Mouse (Mus musculus) liver, embryonic 12.5 days (tissue): ENCODE results near the gene Sidt1. TPM values are rescaled to one million over a fixed set of nuclear protein-coding genes. Genes with fewer than 3 reads are reported as not detected.

Source experiments
- ATAC-seq: fragments of 200-750 bp; cut with Nextera tagmentation; 2 replicates; pipeline ENCODE4 v1.8.0; 2017; ENCODE audit warnings: moderate number of reproducible peaks, mild to moderate bottlenecking, moderate library complexity
- H3K27ac ChIP-seq: fragments of 300-500 bp; sonication (generic); 2 replicates; pipeline ENCODE4 v1.5.1; 2016; ENCODE audit warnings: mild to moderate bottlenecking
- H3K27me3 ChIP-seq: fragments of 300-500 bp; sonication (generic); replicated peaks from 2 replicates; pipeline ENCODE4 v1.6.1; 2016; ENCODE audit warnings: mild to moderate bottlenecking, moderate library complexity
- H3K36me3 ChIP-seq: fragments of 300-500 bp; sonication (generic); 2 replicates; pipeline ENCODE4 v1.6.1; 2016; ENCODE audit warnings: mild to moderate bottlenecking, moderate library complexity
- H3K4me1 ChIP-seq: fragments of 300-500 bp; sonication (generic); 2 replicates; pipeline ENCODE4 v1.6.1; 2016
- H3K4me2 ChIP-seq: fragments of 300-500 bp; sonication (generic); 2 replicates; pipeline ENCODE4 v1.6.1; 2016; ENCODE audit warnings: mild to moderate bottlenecking, moderate library complexity
- H3K4me3 ChIP-seq: fragments of 300-500 bp; sonication (generic); 2 replicates; pipeline ENCODE4 v1.5.1; 2016; ENCODE audit warnings: mild to moderate bottlenecking, moderate library complexity
- H3K9ac ChIP-seq: fragments of 300-500 bp; sonication (generic); 2 replicates; pipeline ENCODE4 v1.6.1; 2016; ENCODE audit warnings: mild to moderate bottlenecking, moderate library complexity
- H3K9me3 ChIP-seq: fragments of 300-500 bp; sonication (generic); replicated peaks from 2 replicates; pipeline ENCODE4 v1.6.1; 2016; ENCODE audit warnings: mild to moderate bottlenecking, moderate library complexity
- WGBS: fragments of 180-500 bp; shearing (Covaris S2); methylation state at CpG from one replicate; pipeline ENCODE4 v1.1.7; 2016; ENCODE audit not compliant: insufficient replicate concordance; 5-methylcytosine and 5-hydroxymethylcytosine counted together
- polyA plus RNA-seq: library from polyadenylated mRNA; unstranded; fragments of >200 nt; fragmentation: Nextera tagmentation; extraction: Ambion mirVana; gene quantifications from 2 replicates; pipeline ENCODE4 v1.2.1, GENCODE M21; 2016

Sidt1 gene
- polyA plus RNA-seq, 1 experiment from 2014 or later: not detected

- Histone ChIP-seq H3K36me3 (no peaks in the 10 kb centered on the region), H3K27ac (no peak overlapping the region), H3K9me3 (no peaks in the 10 kb centered on the region), H3K4me3 (no peak overlapping the region), H3K9ac (no peak overlapping the region), H3K27me3 (no peaks in the 10 kb centered on the region), H3K4me1 (peaks cover 16% of the 10 kb centered on the region), H3K4me2 (no peak overlapping the region)
- WGBS: 64% methylated on average over 6 of the region's 6 CpGs
- no peak for ATAC-seq
Measured at GRCm38 (mm10) chr16:44269578-44269977, 63.4 kb downstream of the Sidt1 start.

DNA sequence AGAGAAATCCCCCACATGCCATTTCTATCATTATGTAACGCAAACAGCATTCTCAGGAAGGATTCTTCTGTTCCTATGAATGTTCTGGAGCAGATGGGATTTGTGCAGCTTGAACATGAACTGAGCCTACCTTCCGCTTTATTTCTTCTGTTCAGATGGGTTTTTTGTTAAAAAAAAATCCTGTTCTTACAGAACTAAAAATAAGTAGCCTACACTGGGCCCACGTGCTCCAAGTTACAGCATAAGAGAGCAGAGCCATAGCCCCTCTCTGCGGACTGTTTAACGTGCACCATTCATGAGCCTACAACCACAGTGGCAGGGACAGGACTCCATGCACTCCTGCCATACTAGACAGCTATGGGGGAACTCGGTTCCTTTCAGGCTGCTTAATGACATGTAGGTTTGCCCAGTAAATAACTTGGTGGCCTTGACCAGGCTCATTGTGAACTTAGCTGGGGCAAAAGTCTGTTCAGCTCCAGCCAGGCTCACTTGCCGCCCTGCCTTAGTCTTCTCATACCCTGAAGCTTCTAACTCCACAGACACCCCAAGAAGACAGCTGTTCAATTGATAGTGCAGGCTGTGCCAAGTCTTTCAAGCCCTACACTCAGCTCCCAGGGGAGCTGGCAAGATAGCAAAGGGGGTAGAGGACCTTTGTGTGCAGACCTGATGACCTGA, 64.3 kb downstream of the Sidt1 start:
- 70% methylated on average over 7 of the region's 7 CpGs for WGBS
- Histone ChIP-seq H3K9ac (no peak overlapping the region), H3K36me3 (no peaks in the 10 kb centered on the region), H3K4me1 (peaks cover 16% of the 10 kb centered on the region), H3K4me2 (no peak overlapping the region), H3K9me3 (no peaks in the 10 kb centered on the region), H3K27me3 (no peaks in the 10 kb centered on the region), H3K27ac (no peak overlapping the region), H3K4me3 (no peak overlapping the region)
- ATAC-seq: no peak

- Histone ChIP-seq H3K4me2 (peak overlapping the region; percentile 28), H3K9ac (no peak overlapping the region)
Measured at GRCm38 (mm10) chr16:44265562-44265961, 67.4 kb downstream of the Sidt1 start.

DNA sequence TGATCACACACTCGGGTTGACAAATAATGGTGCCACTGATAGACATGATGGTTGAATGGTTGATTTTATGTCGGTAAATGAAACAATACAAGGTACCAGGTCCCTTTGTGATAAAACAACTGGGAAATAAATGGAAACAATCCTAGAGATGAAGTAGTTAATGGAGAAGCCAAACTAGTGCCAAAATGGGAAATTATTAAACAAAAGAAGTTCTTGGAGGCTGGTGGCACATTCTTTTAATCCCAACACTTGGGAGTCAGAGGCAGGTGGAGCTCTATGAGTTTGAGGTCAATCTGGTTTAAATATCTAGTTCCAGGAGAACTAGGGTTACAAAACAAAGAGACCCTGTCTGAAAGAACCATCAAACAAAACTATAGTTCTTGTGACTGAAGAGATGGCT, 68.1 kb downstream of the Sidt1 start:
- ATAC-seq: no peak
- Histone ChIP-seq H3K4me3 (no peak overlapping the region), H3K27me3 (no peaks in the 10 kb centered on the region), H3K36me3 (no peaks in the 10 kb centered on the region), H3K9ac (no peak overlapping the region), H3K9me3 (no peaks in the 10 kb centered on the region), H3K4me2 (no peak overlapping the region), H3K27ac (no peak overlapping the region), H3K4me1 (peaks cover 16% of the 10 kb centered on the region)
- 63% methylated on average over 2 of the region's 2 CpGs for WGBS

More at GRCm38 (mm10) chr16:44265562-44265961, 67.4 kb downstream of the Sidt1 start:
- WGBS: 50% methylated on average over 6 of the region's 6 CpGs
- Histone ChIP-seq H3K36me3 (no peaks in the 10 kb centered on the region), H3K4me3 (no peak overlapping the region), H3K27me3 (no peaks in the 10 kb centered on the region), H3K27ac (no peak overlapping the region), H3K9me3 (no peaks in the 10 kb centered on the region), H3K4me1 (peaks cover 16% of the 10 kb centered on the region)
- peak; percentile 83 for ATAC-seq

- Histone ChIP-seq H3K4me2 (no peak overlapping the region), H3K36me3 (no peaks in the 10 kb centered on the region), H3K27me3 (0 out of 2 replicates have a peak, but pooled peaks cover 3% of the 10 kb centered on the region), H3K9me3 (no peaks in the 10 kb centered on the region), H3K27ac (no peak overlapping the region), H3K4me1 (no peaks in the 10 kb centered on the region), H3K4me3 (no peak overlapping the region), H3K9ac (no peak overlapping the region)
- 61% methylated on average over 3 of the region's 3 CpGs for WGBS
- no peak for ATAC-seq
Measured at GRCm38 (mm10) chr16:44257476-44257875, 75.5 kb downstream of the Sidt1 start.

DNA sequence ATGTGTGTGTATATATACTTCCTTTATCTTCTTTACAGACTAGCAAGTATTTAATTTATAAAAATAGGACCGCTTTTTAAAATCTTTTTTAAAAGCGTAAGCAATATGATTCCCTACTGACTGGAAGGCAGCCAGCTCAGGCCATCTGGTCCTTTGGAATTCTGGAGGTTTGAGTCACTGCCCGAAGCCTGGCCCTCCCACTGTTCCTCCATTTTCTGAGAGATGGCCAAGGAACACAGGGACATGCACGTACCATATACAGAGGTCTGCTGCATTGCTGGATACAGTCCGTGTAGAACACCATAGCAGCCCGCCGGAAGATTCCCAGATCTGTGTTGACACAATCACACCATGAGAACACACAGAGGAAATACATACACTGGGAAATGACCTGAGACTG, 78.3 kb downstream of the Sidt1 start:
- no peaks in the 10 kb centered on the region for H3K9me3 ChIP-seq
- no peak overlapping the region for H3K4me2 ChIP-seq
- ATAC-seq: no peak
- H3K4me3 ChIP-seq: no peak overlapping the region
- H3K9ac ChIP-seq: no peak overlapping the region
- H3K36me3 ChIP-seq: no peaks in the 10 kb centered on the region
- no peaks in the 10 kb centered on the region for H3K4me1 ChIP-seq
- H3K27ac ChIP-seq: no peak overlapping the region
- H3K27me3 ChIP-seq: 0 out of 2 replicates have a peak, but pooled peaks cover 3% of the 10 kb centered on the region
- 70% methylated on average over 7 of the region's 7 CpGs for WGBS

GRCm38 (mm10) chr16:44253797-44254634, 79.0 kb downstream of the Sidt1 start:
- WGBS: 51% methylated on average over 7 of the region's 7 CpGs
- no peaks in the 10 kb centered on the region for H3K9me3 ChIP-seq
- no peak overlapping the region for H3K27ac ChIP-seq
- H3K4me1 ChIP-seq: no peaks in the 10 kb centered on the region
- H3K36me3 ChIP-seq: no peaks in the 10 kb centered on the region
- H3K27me3 ChIP-seq: 0 out of 2 replicates have a peak, but pooled peaks cover 3% of the 10 kb centered on the region
- no peak overlapping the region for H3K4me3 ChIP-seq
- no peak overlapping the region for H3K9ac ChIP-seq
- no peak overlapping the region for H3K4me2 ChIP-seq
- ATAC-seq: no peak

- H3K4me1 ChIP-seq: no peaks in the 10 kb centered on the region
- no peaks in the 10 kb centered on the region for H3K9me3 ChIP-seq
- no peak overlapping the region for H3K9ac ChIP-seq
- ATAC-seq: no peak
- 72% methylated on average over 3 of the region's 3 CpGs for WGBS
- H3K4me3 ChIP-seq: no peak overlapping the region
- no peak overlapping the region for H3K4me2 ChIP-seq
- no peak overlapping the region for H3K27ac ChIP-seq
- no peaks in the 10 kb centered on the region for H3K36me3 ChIP-seq
- H3K27me3 ChIP-seq: 0 out of 2 replicates have a peak, but pooled peaks cover 3% of the 10 kb centered on the region
Measured at GRCm38 (mm10) chr16:44252735-44253134, 80.3 kb downstream of the Sidt1 start.

DNA sequence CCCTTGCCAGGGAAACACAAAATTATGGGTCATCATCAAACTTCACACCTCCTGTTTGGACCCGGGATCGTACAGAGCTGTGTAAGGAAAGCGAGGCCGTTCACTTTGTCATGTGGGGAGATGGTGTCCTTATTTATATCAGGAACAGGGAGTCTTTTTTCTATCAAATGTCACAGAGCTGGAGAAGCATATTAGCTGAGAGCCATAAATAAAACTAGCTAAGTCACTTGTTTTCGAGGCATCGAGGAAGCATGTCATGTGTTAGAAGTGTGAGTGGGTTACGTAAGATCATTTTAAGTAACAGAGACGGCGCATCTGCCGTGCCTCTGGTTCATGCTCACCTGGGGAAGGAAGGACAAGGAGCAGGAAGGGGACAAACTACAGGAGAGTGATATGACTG, 83.0 kb downstream of the Sidt1 start:
- no peak overlapping the region for H3K4me3 ChIP-seq
- H3K27ac ChIP-seq: no peak overlapping the region

GRCm38 (mm10) chr16:44243323-44243722, 89.7 kb downstream of the Sidt1 start:
- H3K27ac ChIP-seq: no peak overlapping the region
- no peak overlapping the region for H3K9ac ChIP-seq
- 0 out of 2 replicates have a peak, but pooled peaks cover 4% of the 10 kb centered on the region for H3K4me1 ChIP-seq
- WGBS: 43% methylated on average over 7 of the region's 7 CpGs
- H3K36me3 ChIP-seq: no peaks in the 10 kb centered on the region
- H3K9me3 ChIP-seq: no peaks in the 10 kb centered on the region
- H3K4me3 ChIP-seq: no peak overlapping the region
- no peak for ATAC-seq
- H3K27me3 ChIP-seq: no peaks in the 10 kb centered on the region
- H3K4me2 ChIP-seq: no peak overlapping the region

More for the DNA sequence above, 83.0 kb downstream of the Sidt1 start:
- H3K36me3 ChIP-seq: no peaks in the 10 kb centered on the region
- no peaks in the 10 kb centered on the region for H3K27me3 ChIP-seq
- ATAC-seq: no peak
- H3K4me1 ChIP-seq: no peaks in the 10 kb centered on the region
- no peak overlapping the region for H3K4me2 ChIP-seq
- no peak overlapping the region for H3K9ac ChIP-seq
- whole genome bisulfite sequencing: 77% methylated on average over 10 of the region's 10 CpGs
- no peaks in the 10 kb centered on the region for H3K9me3 ChIP-seq

DNA sequence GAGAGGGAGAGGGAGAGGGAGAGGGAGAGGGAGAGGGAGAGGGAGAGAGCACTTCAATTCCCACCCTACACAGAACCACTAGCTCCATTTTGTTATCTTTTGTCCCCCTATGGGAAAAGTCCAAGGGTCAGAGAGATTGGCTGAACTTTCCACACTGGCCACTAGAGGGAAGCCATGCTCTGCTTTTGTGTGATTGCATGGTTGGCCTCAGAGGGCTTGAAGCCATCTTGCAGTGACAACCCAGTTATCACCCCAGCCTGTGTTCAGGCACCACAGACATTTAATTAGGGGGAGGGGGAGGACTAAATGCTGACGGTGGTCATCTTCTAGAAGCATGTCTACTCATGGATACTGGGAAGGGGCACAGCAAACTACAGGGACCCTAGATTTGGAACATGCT, 90.4 kb downstream of the Sidt1 start:
- Histone ChIP-seq H3K4me1 (0 out of 2 replicates have a peak, but pooled peaks cover 4% of the 10 kb centered on the region), H3K9me3 (no peaks in the 10 kb centered on the region), H3K4me2 (no peak overlapping the region), H3K36me3 (no peaks in the 10 kb centered on the region), H3K27ac (no peak overlapping the region), H3K9ac (no peak overlapping the region), H3K4me3 (no peak overlapping the region), H3K27me3 (no peaks in the 10 kb centered on the region)
- WGBS: 0% methylated on average over 1 of the region's 1 CpGs
- ATAC-seq: peak; percentile 52; the same call in 1 of the 2 replicates

GRCm38 (mm10) chr16:44240406-44240805, 92.6 kb downstream of the Sidt1 start:
- 60% methylated on average over 8 of the region's 8 CpGs for WGBS
- no peak for ATAC-seq
- no peak overlapping the region for H3K9ac ChIP-seq

More at GRCm38 (mm10) chr16:44240406-44240805, 92.6 kb downstream of the Sidt1 start:
- Histone ChIP-seq H3K36me3 (no peaks in the 10 kb centered on the region), H3K4me2 (no peak overlapping the region), H3K27ac (no peak overlapping the region), H3K4me1 (0 out of 2 replicates have a peak, but pooled peaks cover 4% of the 10 kb centered on the region), H3K27me3 (no peaks in the 10 kb centered on the region), H3K4me3 (no peak overlapping the region), H3K9me3 (no peaks in the 10 kb centered on the region)
